15 mouse cellular contexts compared by ENCODE assay signal in the genomic region with DNA sequence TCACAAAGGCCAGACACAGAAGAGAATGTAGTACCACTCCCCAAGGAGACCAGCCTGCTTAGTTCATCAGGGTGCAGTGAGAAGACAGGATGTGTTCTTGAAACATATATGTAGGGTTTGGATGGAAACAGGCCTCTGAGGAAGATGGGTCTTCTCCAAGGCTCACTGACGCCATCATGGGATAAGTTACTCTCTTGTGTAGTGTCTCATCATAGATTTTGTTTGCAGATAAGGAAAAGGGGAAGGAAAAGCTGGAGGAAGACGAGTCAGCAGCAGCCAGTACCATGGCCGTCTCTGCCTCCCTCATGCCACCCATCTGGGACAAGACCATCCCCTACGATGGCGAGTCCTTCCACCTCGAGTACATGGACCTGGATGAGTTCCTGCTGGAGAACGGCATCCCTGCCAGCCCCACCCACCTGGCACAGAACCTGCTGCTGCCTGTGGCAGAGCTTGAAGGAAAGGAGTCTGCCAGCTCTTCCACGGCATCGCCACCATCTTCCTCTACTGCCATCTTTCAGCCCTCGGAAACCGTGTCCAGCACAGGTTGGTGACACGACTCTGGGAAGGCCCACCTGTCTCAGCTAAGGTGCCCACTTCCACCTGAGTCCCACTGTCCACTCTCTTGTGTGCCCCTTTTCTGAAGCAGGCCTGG. TPM values are rescaled to one million over a fixed set of nuclear protein-coding genes. Genes with fewer than 3 reads are reported as not detected.
DNase-seq lines count a peak whose midpoint lies in the region; ATAC-seq and TF ChIP-seq lines count a peak whose summit lies in the region.
"Had no signal": no experiment of that assay in that cellular context is flagged by ENCODE, and none has a peak within 500 bp of the region (broad histone marks: within the 10 kb centered on the region; RNA-seq: fewer than 3 reads in every experiment).

No protein-coding gene starts in this region.

- H3K27ac ChIP-seq in forebrain, embryonic 10.5 days: peak overlapping the region; percentile 16; the same call in 1 of the 2 replicates
- H3K27ac ChIP-seq in forebrain, embryonic 13.5 days: no peak overlapping the region
- peak overlapping the region; percentile 68 for H3K27ac ChIP-seq in left cerebral cortex, adult 2 months
- no peak overlapping the region for H3K27ac ChIP-seq in stomach, postnatal 0 days (replicated peaks)
- H3K27ac ChIP-seq: forebrain, embryonic 12.5 days; limb, embryonic 15.5 days had no signal

- H3K4me1 ChIP-seq in forebrain, embryonic 10.5 days: peaks cover 48% of the 10 kb centered on the region
- peaks cover 29% of the 10 kb centered on the region for H3K4me1 ChIP-seq in forebrain, embryonic 13.5 days
- H3K4me1 ChIP-seq in stomach, postnatal 0 days (replicated peaks; ENCODE audit: control insufficient read depth, insufficient read depth): peaks cover 2% of the 10 kb centered on the region; the same call in 1 of the 2 replicates

- H3K9ac ChIP-seq in forebrain, embryonic 13.5 days: no peak overlapping the region
- no peak overlapping the region for H3K9ac ChIP-seq in stomach, postnatal 0 days (ENCODE audit: low read length)
- H3K9ac ChIP-seq: embryonic facial prominence, embryonic 15.5 days; limb, embryonic 15.5 days had no signal

- TF ChIP-seq EP300 in stomach, postnatal 0 days (optimal IDR thresholded peaks at IDR 0.05): no peak

- no peaks in the 10 kb centered on the region for H3K9me3 ChIP-seq in forebrain, embryonic 10.5 days
- no peaks in the 10 kb centered on the region for H3K9me3 ChIP-seq in forebrain, embryonic 13.5 days (replicated peaks)
- H3K9me3 ChIP-seq in stomach, postnatal 0 days (ENCODE audit: control insufficient read depth, low read length): no peaks in the 10 kb centered on the region
- H3K9me3 ChIP-seq: embryonic facial prominence, embryonic 15.5 days; forebrain, embryonic 12.5 days; limb, embryonic 15.5 days had no signal

- no peaks in the 10 kb centered on the region for H3K27me3 ChIP-seq in forebrain, embryonic 10.5 days (ENCODE audit: poor library complexity, severe bottlenecking)
- no peaks in the 10 kb centered on the region for H3K27me3 ChIP-seq in forebrain, embryonic 13.5 days
- H3K27me3 ChIP-seq in stomach, postnatal 0 days (ENCODE audit: control insufficient read depth, insufficient read depth, low read length): no peaks in the 10 kb centered on the region
- H3K27me3 ChIP-seq: embryonic facial prominence, embryonic 15.5 days; forebrain, embryonic 12.5 days; limb, embryonic 15.5 days had no signal

- no peak for TF ChIP-seq CTCF in left cerebral cortex, adult 2 months (IDR thresholded peaks at IDR 0.05)
- TF ChIP-seq CTCF in stomach, postnatal 0 days (IDR thresholded peaks at IDR 0.05; ENCODE audit: low read depth): no peak

- peaks cover 51% of the 10 kb centered on the region for H3K36me3 ChIP-seq in forebrain, embryonic 10.5 days (replicated peaks)
- H3K36me3 ChIP-seq in forebrain, embryonic 13.5 days (ENCODE audit: poor library complexity, severe bottlenecking): peaks cover 48% of the 10 kb centered on the region
- peaks cover 17% of the 10 kb centered on the region for H3K36me3 ChIP-seq in stomach, postnatal 0 days (ENCODE audit: control insufficient read depth, insufficient read depth, low read length)

- no peak for DNase-seq in forebrain, embryonic 10.5 days (ENCODE audit: extremely low spot score, low spot score)
- DNase-seq in left cerebral cortex, adult 2 months (ENCODE audit: extremely low spot score in 1 of 2, low spot score in 2 of 2): no peak
- no peak for DNase-seq in left cerebral cortex, postnatal 4 days
- DNase-seq in MN1 (ENCODE audit: low spot score): peak; percentile 33
- DNase-seq in cerebellum, postnatal 14 days: peak; percentile 63 to 70
- DNase-seq in stomach, postnatal 0 days (ENCODE audit: low spot score): no peak
- DNase-seq: heart, postnatal 10 days; lung, adult 2 months; right cerebral cortex, postnatal 14 days had no signal

- H3K4me2 ChIP-seq in forebrain, embryonic 13.5 days: no peak overlapping the region
- H3K4me2 ChIP-seq in stomach, postnatal 0 days (replicated peaks; ENCODE audit: low read depth): no peak overlapping the region
- H3K4me2 ChIP-seq: embryonic facial prominence, embryonic 15.5 days; forebrain, embryonic 12.5 days; limb, embryonic 15.5 days had no signal

- ATAC-seq in forebrain, embryonic 13.5 days: no peak
- ATAC-seq in stomach, postnatal 0 days (ENCODE audit: low FRiP score, low TSS enrichment): no peak
- ATAC-seq: CD4-positive, CD25-positive, alpha-beta regulatory T cell, adult 4 months; hindbrain, embryonic 16.5 days had no signal

- no peak overlapping the region for H3K4me3 ChIP-seq in forebrain, embryonic 10.5 days
- no peak overlapping the region for H3K4me3 ChIP-seq in forebrain, embryonic 13.5 days
- H3K4me3 ChIP-seq in left cerebral cortex, adult 2 months: no peak overlapping the region
- H3K4me3 ChIP-seq in stomach, postnatal 0 days (ENCODE audit: low read depth, low read length): no peak overlapping the region
- H3K4me3 ChIP-seq: embryonic facial prominence, embryonic 15.5 days; forebrain, embryonic 12.5 days; limb, embryonic 15.5 days had no signal

- WGBS in forebrain, embryonic 10.5 days: 91% methylated on average over 12 of the region's 12 CpGs
- 88% methylated on average over 12 of the region's 12 CpGs for WGBS in forebrain, embryonic 13.5 days
- 85% methylated on average over 12 of the region's 12 CpGs for WGBS in stomach, postnatal 0 days

- intact Hi-C loops in left cerebral cortex, adult 2 months (cut with DNase I): no loop called here
- intact Hi-C loops in left cerebral cortex, postnatal 4 days (cut with DNase I): no loop called here

RNA-seq across cellular contexts. Expression of gene Tef, which starts 12.6 kb away (rescaled TPM):
- 13.5 and 13.7 TPM in 2 replicates for polyA plus RNA-seq in forebrain, embryonic 10.5 days (2016; fragmentation: Nextera tagmentation; extraction: Ambion mirVana)
- 24.2 and 24.9 TPM in 2 replicates for polyA plus RNA-seq in forebrain, embryonic 13.5 days (2015; fragmentation: Nextera tagmentation; extraction: Ambion mirVana)
- 100 to 1,000 TPM; 220 to 228 TPM for total RNA-seq in left cerebral cortex, adult 2 months (2021)
- 10 to 100 TPM; 68.1 to 69.6 TPM for total RNA-seq in left cerebral cortex, postnatal 4 days (2021)
- 17.1 and 21.2 TPM in 2 replicates for polyA plus RNA-seq in stomach, postnatal 0 days (2015; fragmentation: Nextera tagmentation; extraction: Ambion mirVana)

RNA-seq across cellular contexts. Expression of gene Tob2, which starts 43.8 kb away (rescaled TPM):
- polyA plus RNA-seq in forebrain, embryonic 10.5 days (2016; fragmentation: Nextera tagmentation; extraction: Ambion mirVana): 20.1 and 20.3 TPM in 2 replicates
- polyA plus RNA-seq in forebrain, embryonic 13.5 days (2015; fragmentation: Nextera tagmentation; extraction: Ambion mirVana): 19.1 and 21.7 TPM in 2 replicates
- 10 to 100 TPM; 34.8 to 41.4 TPM for total RNA-seq in left cerebral cortex, adult 2 months (2021)
- total RNA-seq in left cerebral cortex, postnatal 4 days (2021): 10 to 100 TPM; 20.3 to 22.6 TPM
- 18.8 and 20.5 TPM in 2 replicates for polyA plus RNA-seq in stomach, postnatal 0 days (2015; fragmentation: Nextera tagmentation; extraction: Ambion mirVana)

RNA-seq across cellular contexts. Expression of gene Phf5a, which starts 56.9 kb away (rescaled TPM):
- polyA plus RNA-seq in forebrain, embryonic 10.5 days (2016; fragmentation: Nextera tagmentation; extraction: Ambion mirVana): 255 and 271 TPM in 2 replicates
- 159 and 177 TPM in 2 replicates for polyA plus RNA-seq in forebrain, embryonic 13.5 days (2015; fragmentation: Nextera tagmentation; extraction: Ambion mirVana)
- 10 to 100 TPM; 31.1 to 32.8 TPM for total RNA-seq in left cerebral cortex, adult 2 months (2021)
- total RNA-seq in left cerebral cortex, postnatal 4 days (2021): 10 to 100 TPM; 51.8 to 59.7 TPM
- polyA plus RNA-seq in stomach, postnatal 0 days (2015; fragmentation: Nextera tagmentation; extraction: Ambion mirVana): 75.8 and 77.0 TPM in 2 replicates

RNA-seq across cellular contexts. Expression of gene Aco2, which starts 57.3 kb away (rescaled TPM):
- polyA plus RNA-seq in forebrain, embryonic 10.5 days (2016; fragmentation: Nextera tagmentation; extraction: Ambion mirVana): 147 and 148 TPM in 2 replicates
- polyA plus RNA-seq in forebrain, embryonic 13.5 days (2015; fragmentation: Nextera tagmentation; extraction: Ambion mirVana): 202 and 211 TPM in 2 replicates
- total RNA-seq in left cerebral cortex, adult 2 months (2021): 100 to 1,000 TPM; 420 to 427 TPM
- 100 to 1,000 TPM; 273 to 304 TPM for total RNA-seq in left cerebral cortex, postnatal 4 days (2021)
- 130 and 141 TPM in 2 replicates for polyA plus RNA-seq in stomach, postnatal 0 days (2015; fragmentation: Nextera tagmentation; extraction: Ambion mirVana)

Comparison
In these comparisons a context has a peak if more than half of its experiments do, and no peak if none do; other contexts are left out.
1. H3K27ac ChIP-seq: peak in forebrain, embryonic 10.5 days (single experiment) and left cerebral cortex, adult 2 months (single experiment); none in forebrain, embryonic 13.5 days (single experiment) and stomach, postnatal 0 days (single experiment).
2. DNase-seq: peak in MN1 (single experiment) and cerebellum, postnatal 14 days (2 of 2); none in forebrain, embryonic 10.5 days (single experiment), left cerebral cortex, adult 2 months (0 of 2), left cerebral cortex, postnatal 4 days (single experiment) and stomach, postnatal 0 days (single experiment).